9 mouse cellular contexts compared by ENCODE assay signal in the genomic region with DNA sequence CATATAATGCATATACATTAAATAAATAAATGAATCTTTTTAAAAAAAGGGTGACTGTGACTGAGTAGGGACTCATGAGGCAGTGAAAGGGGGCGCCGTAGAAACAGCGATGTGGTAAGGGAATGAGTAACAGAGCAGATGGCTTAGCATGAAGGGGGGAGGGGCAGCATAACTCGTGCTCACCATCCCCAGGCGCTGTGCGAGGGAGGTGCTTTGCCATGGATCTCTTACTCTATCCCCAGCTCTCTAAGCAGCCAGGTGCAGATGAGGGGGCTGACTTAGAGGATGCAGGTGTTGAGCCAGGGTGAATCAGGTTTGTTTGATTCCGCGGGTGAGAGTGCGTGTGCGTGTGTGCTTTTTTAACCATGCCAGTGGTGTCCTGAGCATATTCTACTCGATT. TPM values are rescaled to one million over a fixed set of nuclear protein-coding genes. Genes with fewer than 3 reads are reported as not detected.
DNase-seq lines count a peak whose midpoint lies in the region; ATAC-seq and TF ChIP-seq lines count a peak whose summit lies in the region.
"Had no signal": no experiment of that assay in that cellular context is flagged by ENCODE, and none has a peak within 500 bp of the region (broad histone marks: within the 10 kb centered on the region; RNA-seq: fewer than 3 reads in every experiment).

No protein-coding gene starts in this region.

- H3K27me3 ChIP-seq in spleen, adult 2 months (ENCODE audit: control insufficient read depth, insufficient read depth, low read length), result no peaks in the 10 kb centered on the region
- no peaks in the 10 kb centered on the region for H3K27me3 ChIP-seq in limb, embryonic 14.5 days (ENCODE audit: control insufficient read depth, insufficient read depth, low read length)
- no peaks in the 10 kb centered on the region for H3K27me3 ChIP-seq in intestine, embryonic 16.5 days (replicated peaks; ENCODE audit: control insufficient read depth, insufficient read depth, low read length)

- peak overlapping the region; percentile 8; the same call in 1 of the 2 replicates for H3K27ac ChIP-seq in spleen, adult 2 months (ENCODE audit: insufficient read depth, low read length)
- no peak overlapping the region for H3K27ac ChIP-seq in limb, embryonic 14.5 days (replicated peaks; ENCODE audit: low read depth, low read length)
- no peak overlapping the region for H3K27ac ChIP-seq in intestine, embryonic 16.5 days (ENCODE audit: low read length)

- H3K4me2 ChIP-seq in limb, embryonic 14.5 days (replicated peaks; ENCODE audit: low read depth, low read length, severe bottlenecking), result no peak overlapping the region
- H3K4me2 ChIP-seq in intestine, embryonic 16.5 days (ENCODE audit: low read depth, low read length), result no peak overlapping the region

- H3K4me1 ChIP-seq in spleen, adult 2 months (ENCODE audit: control insufficient read depth, insufficient read depth, insufficient read length), result peaks cover 8% of the 10 kb centered on the region; the same call in 1 of the 2 replicates
- H3K4me1 ChIP-seq in limb, embryonic 14.5 days (ENCODE audit: control insufficient read depth, insufficient read depth, low read length), result peaks cover 23% of the 10 kb centered on the region
- peaks cover 25% of the 10 kb centered on the region for H3K4me1 ChIP-seq in intestine, embryonic 16.5 days (ENCODE audit: control insufficient read depth, insufficient read depth, low read length)

- no peaks in the 10 kb centered on the region for H3K9me3 ChIP-seq in limb, embryonic 14.5 days (ENCODE audit: control insufficient read depth, low read length)
- no peaks in the 10 kb centered on the region for H3K9me3 ChIP-seq in intestine, embryonic 16.5 days (ENCODE audit: control insufficient read depth, low read length)

- peak; percentile 35; the same call in 1 of the 2 replicates for ATAC-seq in limb, embryonic 14.5 days (ENCODE audit: low FRiP score, low read depth)
- no peak for ATAC-seq in intestine, embryonic 16.5 days
- ATAC-seq: Patski had no signal

- H3K9ac ChIP-seq in limb, embryonic 14.5 days (ENCODE audit: low read depth, low read length, severe bottlenecking), result no peak overlapping the region
- no peak overlapping the region for H3K9ac ChIP-seq in intestine, embryonic 16.5 days (ENCODE audit: low read depth, low read length)

- TF ChIP-seq CTCF in spleen, adult 2 months (IDR thresholded peaks at IDR 0.05; ENCODE audit: extremely low read depth, insufficient read depth, insufficient read length, insufficient replicate concordance), result no peak

- H3K36me3 ChIP-seq in spleen, adult 2 months (ENCODE audit: control insufficient read depth, insufficient read depth, low read length), result no peaks in the 10 kb centered on the region
- H3K36me3 ChIP-seq in limb, embryonic 14.5 days (ENCODE audit: control insufficient read depth, insufficient read depth, low read length), result no peaks in the 10 kb centered on the region
- H3K36me3 ChIP-seq in intestine, embryonic 16.5 days (ENCODE audit: control insufficient read depth, insufficient read depth, low read length), result no peaks in the 10 kb centered on the region

- WGBS in spleen, adult 2 months, result 64% methylated on average over 11 of the region's 11 CpGs
- WGBS in limb, embryonic 14.5 days, result 53% methylated on average over 11 of the region's 11 CpGs
- 65% methylated on average over 11 of the region's 11 CpGs for WGBS in intestine, embryonic 16.5 days

- DNase-seq in spleen, adult 2 months (ENCODE audit: low read depth in 1 of 2, low spot score in 2 of 2), result no peak
- no peak for DNase-seq in spleen, postnatal 36 days (ENCODE audit: low spot score in 2 of 2)
- peak; percentile 64 to 83 for DNase-seq in layer of hippocampus, adult 18-20 months (ENCODE audit: low spot score in 2 of 2)
- no peak for DNase-seq in limb, embryonic 14.5 days (ENCODE audit: low spot score)
- no peak for DNase-seq in cerebellum, adult 18-20 months
- no peak for DNase-seq in gastrocnemius, postnatal 36 days

- H3K4me3 ChIP-seq in spleen, adult 2 months (ENCODE audit: extremely low read depth, insufficient read depth, insufficient read length), result no peak overlapping the region
- no peak overlapping the region for H3K4me3 ChIP-seq in limb, embryonic 14.5 days (replicated peaks; ENCODE audit: low read length)
- H3K4me3 ChIP-seq in intestine, embryonic 16.5 days (ENCODE audit: low read length), result no peak overlapping the region
- H3K4me3 ChIP-seq: myocyte had no signal

- no peak for TF ChIP-seq POLR2A in spleen, adult 2 months (IDR thresholded peaks at IDR 0.05; ENCODE audit: low read depth, low read length)
- TF ChIP-seq POLR2A in limb, embryonic 14.5 days (IDR thresholded peaks at IDR 0.05; ENCODE audit: borderline replicate concordance, extremely low read depth, insufficient read depth, insufficient read length), result no peak

- intact Hi-C loops in gastrocnemius, postnatal 36 days (cut with DNase I), result no loop called here

RNA-seq across cellular contexts. Expression of gene Tns4, which starts 22.0 kb away (rescaled TPM):
- 1.3 and 2.2 TPM in 2 replicates for polyA plus RNA-seq in spleen, adult 2 months (2012; rRNA removed)
- under 1 TPM; 0.08 to 0.32 TPM for total RNA-seq in layer of hippocampus, adult 18-20 months (2021)
- 1.6 and 1.7 TPM in 2 replicates for polyA plus RNA-seq in limb, embryonic 14.5 days (2012; rRNA removed)
- polyA plus RNA-seq in limb, embryonic 14.5 days (2014; fragmentation: Nextera tagmentation; extraction: Ambion mirVana), result 1.5 and 2.5 TPM in 2 replicates
- polyA plus RNA-seq in intestine, embryonic 16.5 days (2015; fragmentation: Nextera tagmentation; extraction: Ambion mirVana), result 0.65 and 1.3 TPM in 2 replicates
- not detected for total RNA-seq in gastrocnemius, postnatal 36 days (2021)
- polyA plus RNA-seq: Patski had no signal

RNA-seq across cellular contexts. Expression of gene Ccr7, which starts 43.7 kb away (rescaled TPM):
- 135 and 194 TPM in 2 replicates for polyA plus RNA-seq in spleen, adult 2 months (2012; rRNA removed)
- total RNA-seq in layer of hippocampus, adult 18-20 months (2021), result not detected
- 0.65 and 0.99 TPM in 2 replicates for polyA plus RNA-seq in limb, embryonic 14.5 days (2012; rRNA removed)
- polyA plus RNA-seq in limb, embryonic 14.5 days (2014; fragmentation: Nextera tagmentation; extraction: Ambion mirVana), result 0.84 and 0.94 TPM in 2 replicates
- 0.36 and 0.64 TPM in 2 replicates for polyA plus RNA-seq in intestine, embryonic 16.5 days (2015; fragmentation: Nextera tagmentation; extraction: Ambion mirVana)
- not detected for total RNA-seq in gastrocnemius, postnatal 36 days (2021)

Comparison
In these comparisons a context has a peak if more than half of its experiments do, and no peak if none do; other contexts are left out.
1. DNase-seq: peak in layer of hippocampus, adult 18-20 months (2 of 2); none in spleen, adult 2 months (0 of 2), spleen, postnatal 36 days (0 of 2), limb, embryonic 14.5 days (single experiment), cerebellum, adult 18-20 months (0 of 2) and gastrocnemius, postnatal 36 days (0 of 2).
2. RNA of gene Ccr7, which starts 43.7 kb away (polyA plus RNA-seq): 135 to 194 TPM in spleen, adult 2 months; 0.65 to 0.99 TPM in limb, embryonic 14.5 days and 0.36 to 0.64 TPM in intestine, embryonic 16.5 days; every median in the first group is over 10 times any median in the second.